Mouse (Mus musculus): Measurements from ENCODE around the gene Kera. TPM values are rescaled to one million over a fixed set of nuclear protein-coding genes. Genes with fewer than 3 reads are reported as not detected.

Gene Kera
- 0.46 and 0.53 TPM in 2 replicates for polyA plus RNA-seq (2014; fragmentation: Nextera tagmentation; extraction: Ambion mirVana)

DNA sequence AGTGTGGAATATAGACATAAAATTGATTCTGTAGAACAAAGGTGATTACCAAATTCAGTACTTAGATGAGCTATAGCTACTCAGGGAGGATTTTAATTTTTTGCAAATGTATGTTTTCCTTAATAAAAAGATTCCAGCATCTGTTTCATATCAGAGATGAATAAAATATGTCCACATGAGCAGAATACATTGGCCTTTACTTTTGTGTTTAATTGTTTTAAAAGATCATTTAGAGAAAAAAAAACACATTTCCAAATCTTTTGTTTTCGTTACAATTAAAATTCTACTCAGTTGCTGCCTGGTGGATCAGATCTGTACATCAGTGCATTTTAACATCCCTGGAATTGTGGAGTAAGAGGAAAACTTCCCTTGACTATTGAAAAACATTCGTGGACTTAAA is at the start of gene Kera:
TSS of gene Kera (plus strand) at position 301 of the 400 bp plus-strand sequence.
- H3K9me3 ChIP-seq (ENCODE audit: control insufficient read depth, low read length): no peaks in the 10 kb centered on the region
- H3K4me3 ChIP-seq (ENCODE audit: low read depth, low read length): no peak within 1 kb of the TSS
- H3K9ac ChIP-seq (ENCODE audit: low read length): no peak within 1 kb of the TSS
- no peaks in the 10 kb centered on the region for H3K27me3 ChIP-seq (replicated peaks; ENCODE audit: control insufficient read depth, insufficient read depth, low read length)
- H3K36me3 ChIP-seq (ENCODE audit: control insufficient read depth, insufficient read depth, low read length): no peaks in the 10 kb centered on the region
- no peak for DNase-seq (ENCODE audit: low spot score)
- 75% methylated on average over 2 of the region's 2 CpGs for WGBS
- no peak within 1 kb of the TSS for H3K4me2 ChIP-seq (ENCODE audit: low read length)
- H3K27ac ChIP-seq (ENCODE audit: low read depth): no peak within 1 kb of the TSS
- no peak for ATAC-seq (replicated peaks; ENCODE audit: low FRiP score, low TSS enrichment, low read depth)
- H3K4me1 ChIP-seq (replicated peaks; ENCODE audit: control insufficient read depth, insufficient read depth, low read length): no peaks in the 10 kb centered on the region; the same call in 1 of the 2 replicates

DNA sequence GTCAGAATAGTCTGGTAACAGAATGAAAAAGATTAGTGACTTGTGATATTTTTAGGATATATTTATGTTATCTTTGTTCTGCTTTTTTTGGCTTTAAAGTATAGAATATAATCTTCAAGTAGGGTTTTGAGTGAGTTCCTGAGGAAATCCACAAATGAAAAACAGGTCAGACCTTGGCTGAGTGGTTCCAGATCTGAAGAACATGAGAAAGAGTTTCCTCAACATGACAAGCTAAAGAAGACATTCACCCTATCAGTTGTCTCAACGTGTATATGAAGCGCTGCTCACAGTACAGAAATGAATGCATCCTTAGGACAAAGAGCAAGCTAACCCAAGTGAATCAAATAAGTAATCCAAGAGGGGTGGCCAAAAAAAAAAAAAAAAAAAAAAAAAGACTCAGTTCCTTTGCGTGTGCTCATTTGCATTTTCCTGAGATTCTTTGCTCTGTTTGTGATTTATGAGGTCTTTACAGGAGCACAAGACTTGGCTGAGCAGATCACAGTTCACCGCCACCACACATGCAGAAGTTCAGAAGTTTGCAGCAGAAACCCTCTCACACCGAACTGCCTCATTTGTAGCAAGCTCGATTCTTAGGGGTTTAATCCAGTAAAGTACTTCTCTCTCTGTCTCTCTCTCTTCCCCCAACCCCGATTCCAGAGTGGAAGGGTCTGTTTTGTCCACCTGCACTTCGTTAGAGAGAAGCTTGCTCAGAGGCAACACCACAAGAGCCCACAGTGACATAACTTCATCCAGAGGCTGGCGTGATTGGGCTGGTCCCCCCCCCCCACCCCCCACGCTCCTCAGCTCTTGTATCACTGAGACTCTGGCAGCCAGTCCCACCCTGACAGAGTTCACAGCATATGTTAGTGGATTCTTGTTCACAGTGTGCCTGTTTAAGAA is 41.5 kb upstream of the Kera start, which contains the start of gene Lum:
TSS of gene Lum (plus strand) at position 172 of the 900 bp plus-strand sequence.
- H3K9ac ChIP-seq (ENCODE audit: low read length): peak within 1 kb of the TSS; percentile 62
- H3K27ac ChIP-seq (ENCODE audit: low read depth): peak within 1 kb of the TSS; percentile 89
- H3K4me3 ChIP-seq (ENCODE audit: low read depth, low read length): peak within 1 kb of the TSS; percentile 31
- no peaks in the 10 kb centered on the region for H3K27me3 ChIP-seq (replicated peaks; ENCODE audit: control insufficient read depth, insufficient read depth, low read length)
- H3K4me1 ChIP-seq (replicated peaks; ENCODE audit: control insufficient read depth, insufficient read depth, low read length): no peaks in the 10 kb centered on the region
- peak within 1 kb of the TSS; percentile 40 for H3K4me2 ChIP-seq (ENCODE audit: low read length)
- 34% methylated on average over 10 of the region's 10 CpGs for WGBS
- DNase-seq (ENCODE audit: low spot score): peak; percentile 65
- 0 out of 2 replicates have a peak, but pooled peaks cover 2% of the 10 kb centered on the region for H3K9me3 ChIP-seq (ENCODE audit: control insufficient read depth, low read length)
- peaks cover 15% of the 10 kb centered on the region for H3K36me3 ChIP-seq (ENCODE audit: control insufficient read depth, insufficient read depth, low read length)
- peak; percentile 58; the same call in 1 of the 2 replicates for ATAC-seq (replicated peaks; ENCODE audit: low FRiP score, low TSS enrichment, low read depth)

DNA sequence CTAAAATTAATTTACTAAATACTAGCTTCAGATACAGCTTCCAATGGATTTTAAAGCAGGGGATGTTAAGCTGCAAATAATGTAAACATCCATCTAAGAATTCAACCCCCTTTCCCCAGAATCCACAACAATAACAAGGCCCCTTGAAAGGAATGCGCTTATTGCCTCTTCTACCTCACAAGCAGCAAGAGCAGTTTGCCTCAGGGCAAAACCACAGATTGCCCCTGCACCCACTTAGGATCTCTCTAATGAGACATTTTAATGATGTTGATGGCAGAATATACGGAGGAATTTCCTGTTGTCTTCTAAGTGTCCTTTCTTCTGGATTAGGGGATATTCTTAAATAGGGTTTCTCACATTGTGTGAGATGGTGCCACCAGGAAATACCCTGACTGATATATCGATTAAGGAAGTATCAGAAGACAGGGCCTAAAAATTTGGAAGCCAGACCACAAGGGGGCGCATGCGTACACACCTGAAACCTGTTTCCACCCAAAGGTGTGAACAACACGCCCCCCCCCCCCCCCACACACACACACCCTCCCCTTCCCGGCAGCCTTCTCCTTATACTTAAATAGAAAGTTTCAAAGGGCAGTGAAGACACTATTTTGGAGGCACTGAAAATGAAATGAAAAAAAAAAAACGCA is 39.1 kb upstream of the Kera start:
- 0 out of 2 replicates have a peak, but pooled peaks cover 2% of the 10 kb centered on the region for H3K9me3 ChIP-seq (ENCODE audit: control insufficient read depth, low read length)
- no peaks in the 10 kb centered on the region for H3K27me3 ChIP-seq (replicated peaks; ENCODE audit: control insufficient read depth, insufficient read depth, low read length)
- peak overlapping the region; percentile 62 for H3K9ac ChIP-seq (ENCODE audit: low read length)
- H3K4me2 ChIP-seq (ENCODE audit: low read length): peak overlapping the region; percentile 40
- H3K27ac ChIP-seq (ENCODE audit: low read depth): peak overlapping the region; percentile 89
- peaks cover 24% of the 10 kb centered on the region for H3K36me3 ChIP-seq (ENCODE audit: control insufficient read depth, insufficient read depth, low read length)
- 56% methylated on average over 8 of the region's 8 CpGs for WGBS
- ATAC-seq (replicated peaks; ENCODE audit: low FRiP score, low TSS enrichment, low read depth): no peak
- H3K4me3 ChIP-seq (ENCODE audit: low read depth, low read length): peak overlapping the region; percentile 31
- DNase-seq (ENCODE audit: low spot score): no peak
- no peaks in the 10 kb centered on the region for H3K4me1 ChIP-seq (replicated peaks; ENCODE audit: control insufficient read depth, insufficient read depth, low read length)

DNA sequence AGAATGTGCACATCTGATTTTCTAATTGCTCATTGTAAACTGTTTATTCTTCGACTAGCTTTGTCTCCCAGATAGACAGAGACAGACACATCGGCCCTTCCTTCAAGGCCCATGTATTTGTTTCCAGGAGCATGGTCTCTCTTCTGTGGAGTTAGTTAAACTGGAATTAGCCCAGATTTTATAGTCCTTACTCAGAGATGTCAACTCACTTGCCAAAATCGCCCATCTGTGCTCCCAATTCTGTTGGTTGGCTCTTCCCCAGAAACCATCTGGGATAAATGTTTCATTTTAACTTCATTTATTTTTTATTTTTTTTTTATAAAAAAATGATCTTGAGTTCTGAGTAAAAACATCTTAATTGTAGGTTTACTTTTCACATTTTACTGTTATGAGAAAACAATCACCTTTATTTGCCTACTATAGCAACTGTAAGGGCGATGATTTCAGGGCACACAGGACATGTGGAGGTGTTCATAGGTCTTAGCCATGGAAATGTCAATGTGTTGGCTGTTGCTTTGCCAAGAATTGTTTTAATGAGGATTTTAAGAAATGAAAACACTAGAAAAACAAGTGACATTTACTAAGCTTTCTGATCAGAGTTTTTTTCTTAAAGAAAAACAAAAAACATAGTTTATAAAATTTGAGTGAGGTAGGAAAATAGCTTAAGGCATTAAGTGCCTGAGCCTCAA is 24.0 kb upstream of the Kera start:
- Histone ChIP-seq H3K4me3 (ENCODE audit: low read depth, low read length) (no peak overlapping the region), H3K9me3 (ENCODE audit: control insufficient read depth, low read length) (no peaks in the 10 kb centered on the region), H3K27ac (ENCODE audit: low read depth) (no peak overlapping the region), H3K4me1 (replicated peaks; ENCODE audit: control insufficient read depth, insufficient read depth, low read length) (0 out of 2 replicates have a peak, but pooled peaks cover 5% of the 10 kb centered on the region), H3K36me3 (ENCODE audit: control insufficient read depth, insufficient read depth, low read length) (no peaks in the 10 kb centered on the region), H3K4me2 (ENCODE audit: low read length) (no peak overlapping the region), H3K9ac (ENCODE audit: low read length) (no peak overlapping the region), H3K27me3 (replicated peaks; ENCODE audit: control insufficient read depth, insufficient read depth, low read length) (no peaks in the 10 kb centered on the region)
- DNase-seq (ENCODE audit: low spot score) (no peak), ATAC-seq (replicated peaks; ENCODE audit: low FRiP score, low TSS enrichment, low read depth) (no peak)
- WGBS: 63% methylated on average over 4 of the region's 4 CpGs

DNA sequence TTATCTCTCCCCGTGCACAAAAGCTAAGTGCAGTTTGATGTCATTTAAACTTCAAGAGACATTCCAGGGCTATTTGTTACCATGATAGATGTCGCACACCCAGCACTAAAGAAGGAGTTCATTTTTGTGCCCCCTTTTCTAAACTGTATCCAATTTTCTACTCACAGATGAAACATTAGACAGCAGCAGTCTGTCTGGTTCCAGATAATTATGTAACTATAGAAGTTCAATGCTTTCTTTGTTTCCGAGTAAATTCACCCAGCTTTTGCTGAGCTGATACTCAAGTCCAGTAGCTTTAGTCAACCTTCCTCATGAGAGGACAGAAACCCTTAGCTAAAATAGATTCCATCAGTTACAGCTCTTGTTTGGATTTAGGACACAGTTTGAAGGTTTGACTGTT is 22.5 kb upstream of the Kera start:
- H3K4me2 ChIP-seq (ENCODE audit: low read length): no peak overlapping the region
- 0 out of 2 replicates have a peak, but pooled peaks cover 5% of the 10 kb centered on the region for H3K4me1 ChIP-seq (replicated peaks; ENCODE audit: control insufficient read depth, insufficient read depth, low read length)
- H3K9ac ChIP-seq (ENCODE audit: low read length): no peak overlapping the region
- no peak for ATAC-seq (replicated peaks; ENCODE audit: low FRiP score, low TSS enrichment, low read depth)
- 22% methylated on average over 3 of the region's 3 CpGs for WGBS
- no peaks in the 10 kb centered on the region for H3K9me3 ChIP-seq (ENCODE audit: control insufficient read depth, low read length)
- H3K4me3 ChIP-seq (ENCODE audit: low read depth, low read length): no peak overlapping the region
- H3K36me3 ChIP-seq (ENCODE audit: control insufficient read depth, insufficient read depth, low read length): no peaks in the 10 kb centered on the region
- DNase-seq (ENCODE audit: low spot score): no peak
- H3K27ac ChIP-seq (ENCODE audit: low read depth): no peak overlapping the region
- H3K27me3 ChIP-seq (replicated peaks; ENCODE audit: control insufficient read depth, insufficient read depth, low read length): no peaks in the 10 kb centered on the region

DNA sequence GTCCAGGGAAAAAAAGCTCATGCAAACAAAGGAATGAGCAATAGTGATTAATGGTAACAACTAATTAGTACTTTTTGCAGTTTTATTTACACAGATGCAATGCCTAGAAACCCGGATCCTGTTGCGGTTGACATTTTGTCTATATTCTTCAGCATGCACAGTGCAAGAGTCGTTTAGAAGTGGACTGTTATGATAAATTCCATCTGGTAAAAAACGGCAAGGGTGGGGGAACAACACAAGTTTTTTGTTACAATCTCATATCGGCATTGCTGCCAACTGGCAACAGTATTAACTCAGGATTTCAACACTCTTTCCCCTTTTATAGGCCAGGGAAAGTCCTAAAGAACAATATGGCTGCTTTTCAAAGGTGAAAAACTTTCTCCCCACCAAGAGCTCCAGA is 19.5 kb upstream of the Kera start:
- Histone ChIP-seq H3K9ac (ENCODE audit: low read length) (no peak overlapping the region), H3K4me2 (ENCODE audit: low read length) (no peak overlapping the region), H3K4me3 (ENCODE audit: low read depth, low read length) (no peak overlapping the region), H3K9me3 (ENCODE audit: control insufficient read depth, low read length) (no peaks in the 10 kb centered on the region), H3K4me1 (replicated peaks; ENCODE audit: control insufficient read depth, insufficient read depth, low read length) (peaks cover 20% of the 10 kb centered on the region), H3K36me3 (ENCODE audit: control insufficient read depth, insufficient read depth, low read length) (no peaks in the 10 kb centered on the region), H3K27me3 (replicated peaks; ENCODE audit: control insufficient read depth, insufficient read depth, low read length) (no peaks in the 10 kb centered on the region), H3K27ac (ENCODE audit: low read depth) (peak overlapping the region; percentile 24; the same call in 1 of the 2 replicates)
- WGBS: 46% methylated on average over 5 of the region's 5 CpGs
- ATAC-seq (replicated peaks; ENCODE audit: low FRiP score, low TSS enrichment, low read depth) (no peak), DNase-seq (ENCODE audit: low spot score) (no peak)

DNA sequence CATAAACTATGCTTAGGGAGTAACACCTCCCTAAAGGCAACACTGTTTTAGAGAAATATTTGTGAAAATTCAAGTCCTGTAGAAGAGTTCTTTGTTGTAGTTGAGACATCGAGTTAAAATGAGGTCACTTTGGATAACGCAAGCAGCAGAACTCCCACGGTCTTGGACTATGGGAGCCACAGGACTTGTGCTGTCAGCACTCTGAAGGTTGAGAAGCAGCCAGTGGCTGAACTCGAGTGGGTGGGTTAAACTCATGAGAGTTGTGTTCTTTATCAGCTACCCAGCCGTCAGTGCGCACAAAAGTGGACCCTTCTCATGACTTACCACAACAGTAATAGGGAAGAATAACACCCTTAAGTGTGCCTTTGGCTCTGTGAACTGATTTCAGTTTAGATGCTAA is 17.1 kb upstream of the Kera start:
- Histone ChIP-seq H3K4me2 (ENCODE audit: low read length) (no peak overlapping the region), H3K27ac (ENCODE audit: low read depth) (peak overlapping the region; percentile 81; the same call in 1 of the 2 replicates), H3K27me3 (replicated peaks; ENCODE audit: control insufficient read depth, insufficient read depth, low read length) (no peaks in the 10 kb centered on the region), H3K9me3 (ENCODE audit: control insufficient read depth, low read length) (no peaks in the 10 kb centered on the region), H3K4me3 (ENCODE audit: low read depth, low read length) (no peak overlapping the region), H3K36me3 (ENCODE audit: control insufficient read depth, insufficient read depth, low read length) (no peaks in the 10 kb centered on the region), H3K9ac (ENCODE audit: low read length) (no peak overlapping the region), H3K4me1 (replicated peaks; ENCODE audit: control insufficient read depth, insufficient read depth, low read length) (peaks cover 16% of the 10 kb centered on the region)
- ATAC-seq (replicated peaks; ENCODE audit: low FRiP score, low TSS enrichment, low read depth) (no peak), DNase-seq (ENCODE audit: low spot score) (no peak)
- WGBS: 72% methylated on average over 6 of the region's 6 CpGs

DNA sequence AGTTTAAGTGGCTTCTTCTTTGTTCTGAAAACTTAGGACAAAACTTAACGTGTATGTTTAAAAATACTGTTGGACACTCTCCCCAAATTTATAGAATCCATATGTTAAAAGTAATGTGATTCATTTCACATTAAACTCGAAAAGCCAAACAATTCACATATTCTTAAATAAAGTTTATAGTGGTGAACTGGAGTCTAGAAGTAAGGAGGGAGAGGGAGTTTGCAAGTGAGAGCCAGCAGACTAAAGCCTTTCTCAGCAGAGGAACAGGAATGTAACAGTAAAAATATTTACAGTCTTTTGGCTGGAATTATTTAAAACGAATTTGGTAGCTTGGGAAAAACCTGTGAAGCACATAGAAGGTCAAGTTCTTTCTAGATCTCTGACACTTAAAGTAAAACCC is 15.6 kb upstream of the Kera start:
- Histone ChIP-seq H3K9ac (ENCODE audit: low read length) (no peak overlapping the region), H3K4me3 (ENCODE audit: low read depth, low read length) (no peak overlapping the region), H3K36me3 (ENCODE audit: control insufficient read depth, insufficient read depth, low read length) (no peaks in the 10 kb centered on the region), H3K4me1 (replicated peaks; ENCODE audit: control insufficient read depth, insufficient read depth, low read length) (peaks cover 15% of the 10 kb centered on the region), H3K9me3 (ENCODE audit: control insufficient read depth, low read length) (no peaks in the 10 kb centered on the region), H3K27ac (ENCODE audit: low read depth) (peak overlapping the region; percentile 75), H3K27me3 (replicated peaks; ENCODE audit: control insufficient read depth, insufficient read depth, low read length) (no peaks in the 10 kb centered on the region), H3K4me2 (ENCODE audit: low read length) (no peak overlapping the region)
- 25% methylated on average over 3 of the region's 3 CpGs for WGBS
- DNase-seq (ENCODE audit: low spot score): no peak
- no peak for ATAC-seq (replicated peaks; ENCODE audit: low FRiP score, low TSS enrichment, low read depth)
